Mouse (Mus musculus) cerebellum, adult 8-10 months (tissue): ENCODE results near the gene Rasl11b.
A peak's percentile ranks its signal among the peaks of the same experiment; 100 is the strongest.

Experiments
- DNase-seq: peaks from one replicate; pipeline ENCODE4 v3.0.0; 2022

Rasl11b gene

GRCm38 (mm10) chr5:74214501-74215110 is 19.5 kb downstream of the Rasl11b start:
- no peak for DNase-seq

GRCm38 (mm10) chr5:74215125-74215524 is 20.0 kb downstream of the Rasl11b start:
- no peak for DNase-seq

GRCm38 (mm10) chr5:74218524-74218923 is 23.4 kb downstream of the Rasl11b start:
- DNase-seq: no peak

GRCm38 (mm10) chr5:74222626-74223025 is 27.5 kb downstream of the Rasl11b start:
- no peak for DNase-seq

GRCm38 (mm10) chr5:74224480-74224879 is 29.4 kb downstream of the Rasl11b start:
- no peak for DNase-seq

GRCm38 (mm10) chr5:74226183-74226582 is 31.1 kb downstream of the Rasl11b start:
- DNase-seq: no peak

- DNase-seq: no peak
Measured at GRCm38 (mm10) chr5:74227352-74227751, 32.3 kb downstream of the Rasl11b start.

GRCm38 (mm10) chr5:74228938-74229337 is 33.9 kb downstream of the Rasl11b start:
- DNase-seq: no peak

GRCm38 (mm10) chr5:74229775-74230413 is 34.8 kb downstream of the Rasl11b start:
- DNase-seq: no peak

GRCm38 (mm10) chr5:74230525-74230924 is 35.4 kb downstream of the Rasl11b start:
- DNase-seq: no peak

GRCm38 (mm10) chr5:74233808-74234207 is 38.7 kb downstream of the Rasl11b start:
- DNase-seq: no peak

GRCm38 (mm10) chr5:74239369-74239768 is 44.3 kb downstream of the Rasl11b start:
- DNase-seq: no peak

GRCm38 (mm10) chr5:74240298-74240697 is 45.2 kb downstream of the Rasl11b start:
- no peak for DNase-seq

- DNase-seq: no peak
Measured at GRCm38 (mm10) chr5:74240926-74241680, 46.0 kb downstream of the Rasl11b start.

GRCm38 (mm10) chr5:74242654-74243053 is 47.6 kb downstream of the Rasl11b start:
- no peak for DNase-seq

GRCm38 (mm10) chr5:74244406-74245019 is 49.4 kb downstream of the Rasl11b start:
- peak; percentile 50 for DNase-seq

- DNase-seq: no peak
Measured at GRCm38 (mm10) chr5:74245641-74246145, 50.6 kb downstream of the Rasl11b start.

- no peak for DNase-seq
Measured at GRCm38 (mm10) chr5:74246453-74246852, 51.4 kb downstream of the Rasl11b start.

GRCm38 (mm10) chr5:74246971-74247370 is 51.9 kb downstream of the Rasl11b start:
- DNase-seq: no peak
